Mouse (Mus musculus): ENCODE results near the gene Grin2a.

Gene Grin2a

GRCm38 (mm10) chr16:9994951-9995813 is at the start of gene Grin2a:
TSS of gene Grin2a (minus strand) at chr16:9995560.
- DNase-seq, result no peak

GRCm38 (mm10) chr16:10035582-10036215 is 40.3 kb upstream of the Grin2a start:
- DNase-seq, result no peak

GRCm38 (mm10) chr16:10033416-10033979 is 38.1 kb upstream of the Grin2a start:
- DNase-seq, result no peak

- no peak for DNase-seq
These were observed 36.5 kb upstream of the Grin2a start for GRCm38 (mm10) chr16:10031891-10032290.

GRCm38 (mm10) chr16:10026741-10027140 is 31.4 kb upstream of the Grin2a start:
- DNase-seq, result no peak

GRCm38 (mm10) chr16:10009743-10010142 is 14.4 kb upstream of the Grin2a start:
- DNase-seq, result no peak

- no peak for DNase-seq
These were observed 10.2 kb upstream of the Grin2a start for GRCm38 (mm10) chr16:10005606-10006005.

GRCm38 (mm10) chr16:10004096-10004495 is 8.7 kb upstream of the Grin2a start:
- no peak for DNase-seq

GRCm38 (mm10) chr16:10003001-10003400 is 7.6 kb upstream of the Grin2a start:
- DNase-seq, result no peak

GRCm38 (mm10) chr16:10001601-10002000 is 6.2 kb upstream of the Grin2a start:
- no peak for DNase-seq

GRCm38 (mm10) chr16:9999926-10000325 is 4.6 kb upstream of the Grin2a start:
- DNase-seq, result no peak

- no peak for DNase-seq
These were observed 2.6 kb upstream of the Grin2a start for GRCm38 (mm10) chr16:9997931-9998330.

- DNase-seq, result no peak
These were observed 452 bp upstream of the Grin2a start for GRCm38 (mm10) chr16:9995814-9996210.

- DNase-seq, result no peak
These were observed 1.1 kb downstream of the Grin2a start for GRCm38 (mm10) chr16:9994041-9994950.

GRCm38 (mm10) chr16:9993255-9994040 is 1.9 kb downstream of the Grin2a start:
- DNase-seq, result no peak

GRCm38 (mm10) chr16:9992773-9993221 is 2.6 kb downstream of the Grin2a start:
- DNase-seq, result no peak

- no peak for DNase-seq
These were observed 3.1 kb downstream of the Grin2a start for GRCm38 (mm10) chr16:9992076-9992772.

GRCm38 (mm10) chr16:9985041-9985440 is 10.3 kb downstream of the Grin2a start:
- no peak for DNase-seq

- no peak for DNase-seq
These were observed 14.7 kb downstream of the Grin2a start for GRCm38 (mm10) chr16:9980641-9981040.

- DNase-seq, result no peak
These were observed 17.2 kb downstream of the Grin2a start for GRCm38 (mm10) chr16:9978173-9978572.

GRCm38 (mm10) chr16:9972705-9973104 is 22.7 kb downstream of the Grin2a start:
- no peak for DNase-seq

Data from thymus, postnatal 14 days (tissue).